Mouse (Mus musculus): ENCODE measurements around the gene P2rx6.
"Not testable (repeated sequence)": the region's sequence is repeated elsewhere in the genome, so short reads cannot be mapped to it uniquely, and the experiment has no call there.

P2rx6 gene

DNA sequence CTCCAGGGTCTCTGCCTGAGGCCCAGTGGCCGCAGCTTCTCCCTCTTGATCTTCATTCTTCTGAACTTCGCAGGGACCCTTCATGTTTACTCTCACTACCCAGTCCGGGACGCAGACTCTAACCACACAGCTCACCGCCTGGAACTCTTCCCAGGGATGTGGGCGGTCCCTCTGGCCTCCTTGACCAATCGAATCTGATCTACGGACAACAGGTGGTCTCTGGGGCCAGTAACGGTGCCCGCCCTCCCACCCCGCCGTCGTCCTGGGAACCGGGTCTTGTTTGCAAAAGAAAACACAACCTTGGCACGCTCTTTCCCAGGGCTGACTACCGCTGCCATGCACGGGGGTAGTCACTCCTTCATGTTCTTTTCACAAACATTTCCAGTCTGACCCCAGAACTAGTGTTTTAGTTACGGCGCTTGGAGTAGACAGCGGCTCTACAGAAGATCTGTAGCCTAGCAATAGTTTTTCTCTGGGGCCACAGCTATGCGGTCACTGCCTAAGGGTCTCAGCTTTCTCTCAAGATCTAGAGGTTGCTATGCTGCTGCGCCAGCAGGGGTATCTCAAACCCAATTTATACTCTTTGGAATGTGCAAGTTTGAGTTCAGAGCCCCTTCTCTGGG, 446 bp upstream of the P2rx6 start, which contains the start of gene Lrrc74b:
Gene Lrrc74b (minus strand): TSS at position 120 of the 623 bp plus-strand sequence.
- no peak for DNase-seq (ENCODE audit: low read depth, low spot score)

DNA sequence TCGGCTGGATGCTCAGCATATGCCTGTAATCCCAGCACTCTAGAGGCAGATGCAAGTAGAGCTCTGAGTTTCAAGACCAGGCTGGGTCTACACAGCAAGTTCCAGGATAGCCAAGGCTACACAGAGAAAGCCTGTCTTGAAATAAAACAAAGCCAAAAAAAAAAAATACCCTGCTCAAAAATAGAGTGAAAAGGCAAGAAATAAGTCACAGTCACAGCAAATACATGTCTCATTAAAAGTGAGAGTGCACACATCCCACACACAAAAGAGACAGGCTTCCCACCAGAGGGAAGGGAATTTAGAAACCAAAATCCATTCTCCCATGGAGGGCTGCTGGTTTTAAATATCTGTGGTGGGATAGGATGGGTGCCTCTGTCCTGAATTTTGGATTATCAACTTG, 1.9 kb downstream of the P2rx6 start:
- DNase-seq (ENCODE audit: low read depth, low spot score): no peak

DNA sequence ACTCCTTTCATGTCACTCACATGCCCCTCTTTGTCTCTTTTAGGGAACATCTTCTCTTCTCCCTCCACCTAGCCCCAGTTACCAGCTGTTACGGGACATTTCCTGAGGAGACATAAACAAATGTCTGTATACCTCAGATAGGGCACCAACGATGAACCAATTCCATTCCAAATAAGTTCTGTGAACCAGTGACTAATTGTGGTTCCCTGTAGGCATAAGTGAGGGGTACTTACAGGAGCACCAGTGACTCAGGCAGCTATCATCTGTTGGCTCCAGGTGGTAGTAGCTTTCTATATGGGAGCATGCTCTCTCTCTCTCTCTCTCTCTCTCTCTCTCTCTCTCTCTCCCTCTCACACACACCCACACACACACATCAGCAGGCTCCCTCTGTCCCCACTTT, 2.5 kb downstream of the P2rx6 start:
- DNase-seq (ENCODE audit: low read depth, low spot score): no peak

DNA sequence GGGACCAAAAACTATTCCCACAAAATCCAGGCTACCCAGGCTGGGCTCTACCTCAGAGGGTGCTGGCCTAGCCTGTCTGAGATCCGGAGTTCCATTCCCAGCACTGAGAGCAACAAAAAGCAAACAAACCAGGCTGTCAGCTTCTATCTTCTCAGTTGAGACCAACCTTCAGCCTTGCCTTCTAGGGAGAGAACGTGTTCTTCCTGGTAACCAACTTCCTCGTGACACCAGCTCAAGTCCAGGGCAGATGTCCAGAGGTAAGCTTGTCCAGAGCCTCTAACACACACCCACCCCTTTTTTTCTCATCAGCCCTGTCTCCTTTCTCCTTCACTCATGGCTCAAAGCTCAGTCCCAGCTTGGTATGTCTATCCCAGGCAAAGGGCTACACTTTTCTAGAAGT, 3.1 kb downstream of the P2rx6 start:
- no peak for DNase-seq (ENCODE audit: low read depth, low spot score)

DNA sequence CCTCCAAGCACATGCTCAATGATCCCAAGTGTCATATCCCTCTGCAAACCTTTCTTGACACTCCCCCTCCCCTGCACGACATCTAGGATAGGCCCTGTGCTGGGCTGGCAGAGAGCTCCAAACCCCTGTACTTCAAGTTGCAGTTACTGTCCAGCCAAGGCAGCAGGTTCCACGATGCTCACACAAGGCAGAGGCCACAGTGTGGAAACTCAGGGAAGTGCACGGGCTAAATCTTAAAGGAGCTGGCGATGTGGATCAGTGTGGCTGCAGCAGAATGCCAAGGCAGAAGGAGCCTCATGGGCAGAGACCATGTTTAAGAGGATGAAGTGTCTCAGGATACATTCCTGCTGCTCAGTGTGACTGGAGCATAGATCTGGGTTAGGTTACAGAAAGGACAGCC, 4.5 kb downstream of the P2rx6 start:
- no peak for DNase-seq (ENCODE audit: low read depth, low spot score)

DNA sequence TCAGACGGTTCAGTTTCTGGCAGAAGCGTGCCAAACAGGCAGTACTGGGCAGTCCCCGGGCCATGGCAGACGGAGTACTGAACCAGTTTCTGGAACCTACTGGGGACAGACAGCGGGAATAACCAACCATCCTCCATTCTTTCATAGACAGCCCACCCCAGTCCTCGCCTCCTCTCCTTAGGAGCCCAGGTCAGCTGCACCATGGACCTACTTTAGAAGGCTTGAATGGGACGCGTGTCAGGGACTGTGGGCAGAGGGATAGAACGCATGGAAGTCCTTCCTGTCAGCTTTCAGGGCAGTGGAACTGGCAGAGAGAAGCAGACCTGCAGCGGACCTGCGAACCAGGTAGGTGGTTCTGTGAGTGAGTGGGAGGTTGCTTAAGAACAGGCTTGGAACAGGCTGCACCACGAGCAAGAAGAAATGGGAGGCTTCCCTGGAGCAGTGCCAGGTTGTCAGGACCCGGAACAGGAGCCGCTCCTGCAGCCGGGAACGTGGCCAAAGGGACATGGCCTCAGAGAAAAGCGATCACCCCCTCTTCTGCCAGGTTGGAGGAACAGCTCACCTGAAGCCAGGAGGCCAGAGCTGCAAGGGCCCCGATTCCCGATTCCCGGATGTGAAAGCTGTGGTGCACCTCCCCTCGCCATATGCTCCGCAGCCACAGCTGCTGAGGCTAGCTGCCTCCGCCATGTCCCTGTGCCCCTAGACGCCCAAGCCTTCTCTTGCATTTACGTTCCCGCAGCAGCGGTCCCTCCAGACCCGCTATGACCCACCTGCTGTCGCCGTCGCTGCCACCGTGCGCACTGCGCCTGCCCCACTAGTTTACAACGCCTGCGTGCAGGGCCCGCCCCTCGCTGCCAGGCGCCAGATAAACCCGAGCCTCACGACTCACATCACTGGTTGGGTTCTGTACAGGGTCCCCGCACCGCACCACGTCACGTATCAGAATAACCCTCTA, 14.5 kb downstream of the P2rx6 start:
- DNase-seq (ENCODE audit: low read depth, low spot score): no peak

DNA sequence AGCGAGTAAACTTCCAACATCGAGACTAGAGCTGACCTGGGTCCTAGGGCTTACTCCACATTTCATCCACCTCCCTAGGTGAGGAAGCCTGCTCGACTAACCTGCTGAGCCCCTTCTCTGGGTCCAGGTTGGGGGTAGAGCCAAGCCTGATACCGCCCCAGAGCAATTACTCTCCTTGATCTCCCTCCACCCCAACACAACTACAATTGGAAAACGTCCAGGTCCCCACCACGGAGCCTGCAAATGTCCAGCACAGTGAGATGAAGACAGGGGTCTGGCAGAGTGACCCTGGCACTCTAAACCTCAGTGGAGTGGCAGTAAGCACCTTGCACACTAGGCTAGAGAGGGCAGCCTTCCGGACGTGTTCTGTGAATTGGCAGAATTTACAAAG, 15.1 kb downstream of the P2rx6 start:
- DNase-seq (ENCODE audit: low read depth, low spot score): no peak

DNA sequence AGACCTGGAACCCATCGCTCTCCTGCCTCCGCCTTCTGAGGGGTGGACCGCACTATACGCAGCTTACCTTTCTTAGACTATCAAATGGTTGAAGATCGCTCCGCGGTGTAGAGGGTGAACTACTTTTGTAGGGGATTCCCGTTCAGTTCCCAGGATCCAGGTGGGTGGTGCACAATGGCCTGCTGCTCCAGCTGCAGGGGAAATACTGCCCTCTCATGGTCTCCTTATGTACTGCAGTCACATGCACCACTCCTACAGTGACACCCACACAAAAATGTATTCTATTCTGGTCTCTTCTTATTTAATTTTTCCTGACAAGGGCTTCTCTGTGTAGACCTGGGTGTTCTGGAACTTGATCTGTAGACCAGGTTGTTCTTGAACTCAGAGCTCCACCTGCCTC, 21.4 kb downstream of the P2rx6 start, which contains the start of gene Slc7a4:
Gene Slc7a4 (minus strand): TSS at position 151 of the 400 bp plus-strand sequence.
- no peak for DNase-seq (ENCODE audit: low read depth, low spot score)

DNA sequence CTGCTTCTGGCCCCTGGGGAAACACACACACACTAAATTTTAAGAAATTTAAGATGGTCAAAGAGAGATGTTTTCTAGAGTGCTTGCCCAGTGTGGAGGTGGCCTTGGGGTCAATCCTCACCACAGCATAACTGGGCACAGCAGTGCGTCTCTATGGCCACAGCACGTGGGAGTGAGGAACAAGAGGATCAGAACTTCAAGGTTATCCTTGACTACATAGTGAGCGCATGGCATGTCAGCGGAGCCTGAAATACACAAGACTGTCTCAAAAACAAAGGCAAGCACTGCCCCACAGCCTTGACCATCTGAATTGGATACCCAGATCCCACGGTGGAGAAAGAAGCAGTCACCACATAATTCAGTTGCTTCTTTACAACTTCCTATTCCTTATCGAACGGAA, 22.9 kb downstream of the P2rx6 start:
- no peak for DNase-seq (ENCODE audit: low read depth, low spot score)

DNA sequence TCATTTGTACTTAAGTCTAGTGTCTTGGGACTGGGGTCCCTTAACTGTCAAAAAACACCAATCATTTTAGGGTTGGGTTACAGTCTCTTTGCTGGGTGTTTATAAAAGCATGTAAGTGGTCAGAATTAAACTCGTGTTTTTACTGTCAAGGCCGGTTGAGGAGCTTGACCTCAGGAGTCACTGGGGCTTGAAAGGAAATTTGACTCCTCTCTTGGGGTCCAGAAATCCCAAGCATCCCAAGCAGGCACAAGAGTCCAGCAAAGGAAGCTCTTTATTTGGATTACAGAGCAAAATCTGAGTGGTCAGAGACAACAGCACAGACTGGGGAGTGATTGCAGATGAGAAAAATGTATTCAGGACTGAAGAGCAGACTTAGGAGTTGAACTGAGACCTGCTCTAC, 29.0 kb downstream of the P2rx6 start:
- DNase-seq (ENCODE audit: low read depth, low spot score): no peak

DNA sequence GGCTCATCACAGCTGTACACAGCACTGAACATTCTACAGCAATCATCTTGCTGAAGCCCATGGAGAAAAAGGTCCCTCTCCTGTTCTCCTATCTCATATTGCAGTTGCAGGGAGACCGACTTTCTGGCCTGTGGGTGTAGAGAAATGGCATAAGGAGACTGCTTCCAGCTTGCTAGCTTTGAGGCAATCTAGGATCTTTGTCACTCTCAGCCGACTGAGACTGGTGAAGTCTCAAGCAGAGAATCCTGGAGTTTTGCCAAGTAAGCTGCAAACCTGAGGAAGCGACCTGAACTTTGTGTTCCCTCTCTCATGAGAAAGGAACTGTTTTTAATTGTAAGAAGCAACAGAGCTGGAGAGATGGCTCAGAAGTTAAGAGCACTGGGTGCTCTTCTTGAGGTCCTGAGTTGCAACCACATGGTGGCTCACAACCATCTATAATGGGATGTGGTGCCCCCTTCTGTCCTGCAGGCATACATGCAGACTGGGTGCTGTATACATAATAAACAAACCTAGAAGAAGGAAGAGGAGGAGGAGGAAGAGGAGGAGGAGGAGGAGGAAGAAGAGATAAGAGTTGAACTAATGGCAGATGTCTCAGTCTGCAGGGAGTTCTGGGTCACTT, 39.4 kb downstream of the P2rx6 start:
- DNase-seq (ENCODE audit: low read depth, low spot score): no peak

DNA sequence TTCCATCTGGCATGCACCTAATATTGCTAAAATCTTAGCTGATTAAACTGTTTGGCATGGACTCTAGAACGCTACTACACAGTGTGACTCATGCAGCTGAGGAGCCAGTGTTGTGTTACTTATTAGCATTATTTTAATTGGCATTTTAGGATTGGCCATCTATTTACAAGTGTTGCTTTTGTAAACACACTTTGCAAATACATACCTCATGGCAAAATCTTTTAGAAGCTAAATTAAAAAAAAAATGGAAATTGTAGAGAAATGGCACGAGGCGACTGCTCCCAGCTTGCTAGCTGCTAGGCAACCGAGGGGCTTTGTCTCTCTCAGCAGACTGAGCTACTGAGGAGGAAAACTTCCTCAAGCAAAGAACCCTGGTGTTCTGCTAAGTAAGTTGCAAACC, 43.3 kb downstream of the P2rx6 start:
- DNase-seq (ENCODE audit: low read depth, low spot score): no peak

DNA sequence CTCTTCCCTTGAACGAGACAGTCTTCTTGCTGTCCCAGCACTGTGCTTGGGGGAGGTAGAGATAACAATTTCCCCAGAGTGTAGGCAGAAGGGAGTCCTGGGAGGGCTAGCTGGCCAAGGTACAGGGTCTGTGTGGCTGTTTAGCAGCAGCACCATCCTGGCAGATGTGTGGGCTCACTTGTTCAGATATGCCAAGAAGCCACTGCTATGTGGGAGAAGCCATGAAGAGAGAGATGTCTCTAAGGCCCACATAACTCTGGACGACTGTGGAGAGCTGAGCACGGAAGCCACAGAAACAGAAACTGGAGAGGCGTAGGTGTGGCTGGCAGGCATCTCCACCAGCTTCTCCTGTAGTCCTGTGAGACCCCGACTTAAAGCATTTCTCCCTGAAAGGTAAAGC, 44.0 kb downstream of the P2rx6 start:
- no peak for DNase-seq (ENCODE audit: low read depth, low spot score)

DNA sequence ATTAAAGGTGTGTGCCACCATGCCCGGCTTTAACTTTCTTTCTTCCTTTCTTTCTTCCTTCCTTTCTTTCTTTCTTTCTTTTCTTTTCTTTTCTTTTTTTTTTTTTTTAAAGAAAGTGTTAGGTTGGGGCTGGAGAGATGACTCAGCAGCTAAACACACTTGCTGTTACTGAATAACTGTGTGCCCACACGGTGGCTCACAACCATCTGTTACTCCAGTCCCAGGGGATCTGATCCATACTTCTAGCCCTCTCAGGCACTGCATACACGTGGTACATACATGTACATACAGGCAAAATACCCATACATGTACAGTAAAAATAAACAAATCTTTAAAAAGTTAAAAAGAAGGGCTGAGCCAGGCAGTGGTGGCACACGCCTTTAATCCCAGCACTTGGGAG, 49.7 kb downstream of the P2rx6 start:
- no peak for DNase-seq (ENCODE audit: low read depth, low spot score)

DNA sequence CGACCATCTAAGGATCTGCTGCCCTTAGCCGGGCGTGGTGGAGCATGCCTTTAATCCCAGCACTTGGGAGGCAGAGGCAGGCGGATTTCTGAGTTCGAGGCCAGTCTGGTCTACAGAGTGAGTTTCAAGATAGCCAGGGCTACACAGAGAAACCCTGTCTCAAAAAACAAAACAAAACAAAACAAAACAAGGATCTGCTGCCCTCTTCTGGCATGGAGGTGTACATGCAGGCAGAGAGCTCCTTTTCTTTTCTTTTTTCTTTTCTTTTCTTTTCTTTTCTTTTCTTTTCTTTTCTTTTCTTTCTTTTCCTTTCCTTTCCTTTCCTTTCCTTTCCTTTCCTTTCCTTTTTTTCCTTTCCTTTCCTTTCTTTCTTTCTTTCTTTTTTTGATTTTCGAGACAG, 53.1 kb downstream of the P2rx6 start:
- not testable (repeated sequence) for DNase-seq (ENCODE audit: low read depth, low spot score)

DNA sequence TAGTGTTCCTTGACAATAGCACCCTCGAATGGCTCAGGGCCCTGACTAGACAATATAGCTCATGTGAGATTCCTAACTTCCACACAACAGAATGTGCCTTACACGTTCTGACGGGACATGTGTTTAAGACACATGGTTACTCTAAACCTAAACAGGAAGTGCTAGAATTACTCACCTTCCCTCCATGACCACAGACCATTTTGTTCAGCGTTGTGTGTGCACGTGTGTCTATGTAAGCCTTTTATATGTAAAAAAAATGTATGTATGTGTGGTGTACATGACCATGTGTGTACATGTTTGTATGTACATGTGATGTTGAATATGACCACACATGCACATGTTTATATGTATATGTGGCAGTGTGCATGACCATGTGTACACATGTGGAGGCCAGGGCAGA, 54.5 kb downstream of the P2rx6 start:
- no peak for DNase-seq (ENCODE audit: low read depth, low spot score)

DNA sequence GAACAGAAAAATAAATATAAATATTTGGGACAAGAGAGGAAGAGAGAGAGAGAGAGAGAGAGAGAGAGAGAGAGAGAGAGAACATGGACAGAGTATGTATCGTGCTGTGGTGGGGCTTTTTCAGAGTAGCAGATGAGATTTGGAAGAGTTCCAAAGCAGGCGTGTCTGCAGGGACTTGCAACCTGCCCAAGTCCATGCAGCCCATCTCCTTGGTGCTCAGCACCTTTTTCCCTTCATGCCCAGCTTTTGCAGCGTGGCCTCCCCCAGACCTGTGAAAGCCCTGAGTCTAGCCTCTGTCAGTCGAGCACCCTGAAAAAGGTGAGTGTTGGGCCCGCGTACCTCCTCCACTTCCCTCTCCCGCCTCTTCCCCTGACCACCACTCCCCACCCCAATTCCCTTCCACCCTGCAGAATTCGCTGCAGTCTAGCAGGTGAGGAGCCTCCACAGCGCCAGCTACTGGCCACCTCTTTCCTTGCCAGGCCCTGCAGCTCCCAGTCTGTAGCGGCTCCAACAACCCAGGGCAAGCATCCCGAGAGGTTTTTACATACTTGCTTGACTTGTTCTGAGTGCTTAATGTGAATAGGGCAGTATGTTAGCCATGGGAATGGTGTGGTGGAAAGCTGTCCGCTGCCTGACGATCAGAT, 56.4 kb downstream of the P2rx6 start:
- DNase-seq (ENCODE audit: low read depth, low spot score): no peak

DNA sequence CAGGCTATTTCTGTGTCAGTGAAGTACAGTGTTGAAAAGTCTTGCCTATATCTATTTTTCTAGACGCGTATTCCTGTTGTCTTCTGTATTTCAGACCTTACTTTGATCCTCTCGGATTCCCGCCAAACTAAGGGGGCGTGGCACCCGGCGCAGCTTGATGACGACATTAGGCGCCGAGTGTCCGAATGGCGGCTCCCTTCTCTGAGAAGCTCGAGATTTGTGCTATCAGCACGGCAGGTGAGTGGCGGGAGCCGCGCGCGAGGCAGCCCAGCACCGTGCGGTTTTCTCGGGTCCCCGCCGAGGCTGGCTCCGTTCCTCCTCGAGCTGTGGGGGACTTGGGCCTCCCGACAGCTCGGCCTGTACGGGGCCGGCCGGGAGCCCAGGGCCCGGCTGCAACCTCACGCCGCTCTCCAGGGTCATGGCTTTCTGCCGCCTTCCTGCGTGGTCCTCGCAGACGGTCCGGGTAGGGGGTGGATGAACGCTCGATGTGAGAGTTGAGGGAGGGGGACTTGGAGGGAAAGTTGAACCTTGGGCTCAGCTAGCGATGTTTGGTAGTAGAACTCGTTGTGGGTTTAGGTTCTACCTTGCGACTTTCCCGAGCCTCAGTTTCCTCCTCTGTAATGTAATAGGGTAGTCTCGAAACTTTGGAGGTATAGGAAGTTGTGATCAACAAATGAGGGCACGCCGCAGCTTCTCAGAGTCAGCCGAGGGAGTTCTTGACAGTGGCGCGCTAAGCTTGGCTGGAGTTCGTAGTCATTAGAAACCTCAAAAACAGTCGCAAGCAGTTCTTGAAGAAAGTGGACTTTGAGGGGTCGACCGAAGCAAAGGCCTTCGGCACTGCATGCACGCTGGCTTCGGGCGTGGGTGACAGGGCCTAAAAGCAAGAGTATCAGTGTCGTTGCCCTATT, 57.8 kb downstream of the P2rx6 start, which contains the start of gene Smpd4:
Gene Smpd4 (plus strand): TSS at position 157 of the 908 bp plus-strand sequence.
- DNase-seq (ENCODE audit: low read depth, low spot score): peak; percentile 66

DNA sequence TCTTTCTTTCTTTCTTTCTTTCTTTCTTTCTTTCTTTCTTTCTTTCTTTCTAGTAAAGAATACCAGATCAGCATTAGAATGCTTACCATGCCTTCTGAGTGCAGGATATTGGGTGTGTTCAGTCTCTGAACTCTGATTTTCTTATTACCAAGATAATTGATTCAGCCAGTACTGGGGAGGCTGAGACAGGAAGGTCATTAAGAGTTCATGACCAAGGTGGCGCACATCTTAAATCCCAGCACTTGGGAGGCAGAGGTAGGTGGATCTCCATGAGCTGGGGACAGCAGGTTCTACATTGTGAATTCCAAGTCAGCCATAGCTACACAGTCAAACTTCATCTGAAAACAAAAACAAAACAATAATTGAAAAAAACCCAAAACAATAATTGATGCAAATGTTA, 60.3 kb downstream of the P2rx6 start:
- no peak for DNase-seq (ENCODE audit: low read depth, low spot score)

DNA sequence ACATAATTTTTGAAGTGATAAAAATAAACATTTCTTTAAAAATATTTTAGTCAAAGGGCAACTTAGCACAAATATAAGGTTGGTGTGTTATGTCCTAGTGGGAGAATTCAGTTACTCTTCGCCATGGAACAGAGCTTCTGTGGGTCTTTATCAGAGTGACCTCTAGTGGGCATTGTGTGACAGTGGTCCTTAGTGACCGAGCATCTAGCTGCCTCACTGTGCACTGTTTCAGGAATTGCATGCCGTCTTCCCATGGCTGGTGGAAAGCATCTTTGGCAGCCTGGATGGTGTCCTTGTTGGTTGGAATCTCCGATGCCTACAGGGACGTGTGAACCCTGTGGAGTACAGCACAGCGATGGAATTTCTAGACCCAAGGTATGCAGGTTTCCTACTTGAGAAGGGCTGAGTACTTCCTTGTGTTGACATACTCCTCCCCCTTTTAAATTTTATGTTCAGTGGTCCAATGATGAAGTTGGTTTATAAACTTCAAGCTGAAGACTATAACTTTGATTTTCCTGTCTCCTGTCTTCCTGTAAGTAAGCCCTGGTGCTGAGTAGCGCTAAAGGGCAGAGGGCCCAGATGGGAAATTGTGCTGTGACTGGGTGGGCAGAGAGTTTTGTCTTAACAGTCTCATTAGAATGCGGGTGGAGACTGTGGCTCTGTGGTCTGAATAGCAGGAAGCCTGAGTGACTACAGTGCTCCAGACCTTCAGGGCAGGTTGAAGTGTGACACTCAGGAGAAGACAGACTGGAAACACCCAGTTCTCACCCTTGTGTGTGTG, 64.0 kb downstream of the P2rx6 start:
- DNase-seq (ENCODE audit: low read depth, low spot score): no peak

Measured in brain, embryonic 18.5 days (tissue).